Mouse (Mus musculus) kidney, postnatal 0 days (tissue): ENCODE data around the gene Nrxn2. TPM values are rescaled to one million over a fixed set of nuclear protein-coding genes. Genes with fewer than 3 reads are reported as not detected.

ENCODE experiments used
- ATAC-seq: fragments of 200-750 bp; cut with Nextera tagmentation; replicated peaks from 2 replicates; pipeline ENCODE4 v1.8.0; 2017; ENCODE audit warnings: low read depth, moderate number of reproducible peaks, moderate TSS enrichment, moderate library complexity; ENCODE audit not compliant: low FRiP score
- DNase-seq: peaks from one replicate; pipeline ENCODE4 v3.0.0-alpha.2; 2016; ENCODE audit warnings: low spot score
- H3K27ac ChIP-seq: fragments of 300-500 bp; sonication (generic); 2 replicates; pipeline ENCODE4 v1.5.1; 2014; ENCODE audit warnings: mild to moderate bottlenecking
- H3K27me3 ChIP-seq: fragments of 300-500 bp; sonication (generic); 2 replicates; pipeline ENCODE4 v1.6.1; 2014; ENCODE audit warnings: low read length, mixed read lengths; ENCODE audit not compliant: insufficient read depth
- H3K36me3 ChIP-seq: fragments of 300-500 bp; sonication (generic); 2 replicates; pipeline ENCODE4 v1.6.1; 2014; ENCODE audit warnings: low read length, mixed read lengths; ENCODE audit not compliant: insufficient read depth
- H3K4me1 ChIP-seq: fragments of 300-500 bp; sonication (generic); replicated peaks from 2 replicates; pipeline ENCODE4 v1.6.1; 2014; ENCODE audit warnings: antibody characterized with exemption, low read length, mixed read lengths; ENCODE audit not compliant: insufficient read depth
- H3K4me2 ChIP-seq: fragments of 300-500 bp; sonication (generic); 2 replicates; pipeline ENCODE4 v1.6.1; 2014; ENCODE audit warnings: mild to moderate bottlenecking, low read length, moderate library complexity, mixed read lengths
- H3K4me3 ChIP-seq: fragments of 300-500 bp; sonication (generic); replicated peaks from 2 replicates; pipeline ENCODE4 v1.5.1; 2014; ENCODE audit warnings: low read depth, low read length
- H3K9ac ChIP-seq: fragments of 300-500 bp; sonication (generic); 2 replicates; pipeline ENCODE4 v1.6.1; 2014; ENCODE audit warnings: low read depth, low read length
- H3K9me3 ChIP-seq: fragments of 300-500 bp; sonication (generic); replicated peaks from 2 replicates; pipeline ENCODE4 v1.6.1; 2016; ENCODE audit warnings: low read length, inconsistent platforms, mixed read lengths
- CTCF ChIP-seq: IDR thresholded peaks from 2 replicates; pipeline ENCODE4 v1.5.1; 2016; ENCODE audit warnings: antibody characterized with exemption, low read depth, mild to moderate bottlenecking, moderate library complexity
- WGBS: fragments of 180-500 bp; shearing (Covaris S2); extraction: QIAGEN DNeasy Blood & Tissue Kit; methylation state at CpG from one replicate; pipeline ENCODE4 v1.1.7; 2014; 5-methylcytosine and 5-hydroxymethylcytosine counted together
- polyA plus RNA-seq: library from polyadenylated mRNA; unstranded; fragments of >200 nt; fragmentation: Nextera tagmentation; extraction: Ambion mirVana; gene quantifications from 2 replicates; pipeline ENCODE4 v1.2.1, GENCODE M21; 2015

Gene Nrxn2
- polyA plus RNA-seq, 1 experiment from 2014 or later = 5.9 TPM

DNA sequence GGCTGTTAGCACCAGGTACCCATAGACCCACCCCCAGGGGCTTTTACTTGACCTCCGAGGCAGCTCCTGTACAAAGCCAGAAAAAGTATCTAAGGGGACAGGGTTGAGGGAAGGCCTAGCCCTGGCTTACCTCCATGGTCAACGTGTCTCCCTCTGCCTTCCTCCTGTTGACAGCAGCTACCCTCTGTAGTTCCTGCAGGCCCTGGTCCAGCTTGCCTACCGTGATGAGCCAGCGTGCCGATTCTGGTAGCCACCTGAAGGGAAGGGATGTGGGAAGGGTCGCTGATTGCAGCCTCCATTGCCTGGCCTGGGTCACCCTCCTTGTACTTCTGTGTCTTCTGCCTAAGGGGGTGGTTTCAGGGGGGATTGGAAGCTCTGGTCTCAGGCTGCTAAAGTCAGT, 120.0 kb downstream of the Nrxn2 start:
- Histone ChIP-seq H3K4me1 (no peaks in the 10 kb centered on the region), H3K9me3 (no peaks in the 10 kb centered on the region), H3K36me3 (no peaks in the 10 kb centered on the region), H3K27me3 (no peaks in the 10 kb centered on the region), H3K4me3 (no peak overlapping the region), H3K4me2 (no peak overlapping the region), H3K27ac (no peak overlapping the region), H3K9ac (no peak overlapping the region)
- ATAC-seq = no peak
- TF ChIP-seq CTCF = no peak
- no peak for DNase-seq
- 84% methylated on average over 6 of the region's 6 CpGs for WGBS

GRCm38 (mm10) chr19:6539592-6539991, 121.1 kb downstream of the Nrxn2 start:
- 69% methylated on average over 4 of the region's 4 CpGs for WGBS
- no peaks in the 10 kb centered on the region for H3K36me3 ChIP-seq
- DNase-seq (no peak), ATAC-seq (no peak)
- H3K9me3 ChIP-seq = no peaks in the 10 kb centered on the region
- H3K9ac ChIP-seq = no peak overlapping the region
- no peaks in the 10 kb centered on the region for H3K4me1 ChIP-seq
- no peak overlapping the region for H3K4me3 ChIP-seq
- no peak for TF ChIP-seq CTCF
- H3K27ac ChIP-seq = no peak overlapping the region
- H3K4me2 ChIP-seq = no peak overlapping the region
- no peaks in the 10 kb centered on the region for H3K27me3 ChIP-seq

DNA sequence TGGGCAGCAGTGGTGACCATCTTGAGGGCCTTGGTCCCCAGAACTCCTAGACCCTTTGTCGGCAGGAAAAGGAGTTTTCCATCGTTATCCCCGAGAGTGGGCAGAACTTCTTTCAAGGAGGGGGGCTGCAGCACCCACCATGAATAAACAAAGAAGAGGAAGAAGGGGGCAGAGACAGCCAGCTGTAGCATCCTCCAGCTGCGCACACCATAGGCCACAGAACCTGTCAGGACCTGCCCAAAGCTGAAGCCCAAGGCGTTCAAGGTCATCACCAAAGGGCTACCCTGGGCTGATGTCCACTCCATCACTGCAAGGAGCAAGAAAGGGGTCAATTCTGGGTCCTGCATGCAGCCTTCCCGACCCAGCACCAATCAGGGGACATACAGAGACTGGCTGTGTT, 121.7 kb downstream of the Nrxn2 start:
- H3K27ac ChIP-seq = no peak overlapping the region

DNA sequence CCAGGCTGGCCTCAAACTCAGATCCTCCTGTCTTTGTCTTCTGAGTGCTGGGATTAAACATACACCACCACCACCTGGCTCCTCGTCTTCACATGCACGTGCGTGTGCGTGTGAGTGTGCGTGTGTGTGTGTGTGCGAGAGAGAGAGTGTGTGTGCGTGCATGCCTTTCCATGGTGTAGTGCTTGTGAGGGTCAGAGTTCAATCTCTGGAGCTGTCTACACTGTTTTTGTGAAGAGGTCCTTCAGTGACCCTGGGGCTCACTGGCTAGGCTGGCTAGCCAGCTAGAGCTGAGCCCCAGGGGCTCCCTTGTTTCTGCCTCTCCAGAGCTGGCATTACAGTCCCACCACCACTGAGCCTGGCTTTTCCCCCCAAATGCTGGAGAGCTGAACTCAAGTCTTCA, 123.0 kb downstream of the Nrxn2 start:
- WGBS = 83% methylated on average over 7 of the region's 7 CpGs
- no peak for ATAC-seq
- Histone ChIP-seq H3K4me2 (peak overlapping the region; percentile 18; the same call in 1 of the 2 replicates), H3K36me3 (no peaks in the 10 kb centered on the region), H3K4me3 (no peak overlapping the region), H3K27me3 (no peaks in the 10 kb centered on the region), H3K9me3 (no peaks in the 10 kb centered on the region), H3K9ac (no peak overlapping the region), H3K4me1 (no peaks in the 10 kb centered on the region), H3K27ac (no peak overlapping the region)
- TF ChIP-seq CTCF = no peak
- DNase-seq = no peak

More for the DNA sequence above, 121.7 kb downstream of the Nrxn2 start:
- DNase-seq (no peak), ATAC-seq (no peak)
- 0 out of 2 replicates have a peak overlapping the region, but pooled peaks have one; percentile 7 for H3K4me2 ChIP-seq
- H3K9ac ChIP-seq = no peak overlapping the region
- no peaks in the 10 kb centered on the region for H3K36me3 ChIP-seq
- no peaks in the 10 kb centered on the region for H3K9me3 ChIP-seq
- no peaks in the 10 kb centered on the region for H3K4me1 ChIP-seq
- WGBS = 67% methylated on average over 6 of the region's 6 CpGs
- no peaks in the 10 kb centered on the region for H3K27me3 ChIP-seq
- TF ChIP-seq CTCF = no peak
- H3K4me3 ChIP-seq = no peak overlapping the region

GRCm38 (mm10) chr19:6542367-6543034, 124.0 kb downstream of the Nrxn2 start, which contains the start of gene Slc22a12:
Gene Slc22a12, minus strand, starts transcription at chr19:6543032.
- H3K9me3 ChIP-seq = no peaks in the 10 kb centered on the region
- no peaks in the 10 kb centered on the region for H3K4me1 ChIP-seq
- H3K4me3 ChIP-seq = no peak within 1 kb of the TSS
- H3K36me3 ChIP-seq = no peaks in the 10 kb centered on the region
- 65% methylated on average over 16 of the region's 16 CpGs for whole genome bisulfite sequencing
- H3K27me3 ChIP-seq = no peaks in the 10 kb centered on the region
- TF ChIP-seq CTCF = no peak
- ATAC-seq = no peak; the same call in 1 of the 2 replicates
- peak within 1 kb of the TSS; percentile 78 for H3K27ac ChIP-seq
- 0 out of 2 replicates have a peak within 1 kb of the TSS, but pooled peaks have one; percentile 7 for H3K4me2 ChIP-seq
- no peak for DNase-seq
- peak within 1 kb of the TSS; percentile 35; the same call in 1 of the 2 replicates for H3K9ac ChIP-seq

GRCm38 (mm10) chr19:6543035-6543383, 124.5 kb downstream of the Nrxn2 start:
- Histone ChIP-seq H3K9me3 (no peaks in the 10 kb centered on the region), H3K4me3 (no peak overlapping the region), H3K27ac (peak overlapping the region; percentile 78), H3K4me2 (no peak overlapping the region), H3K27me3 (no peaks in the 10 kb centered on the region), H3K4me1 (no peaks in the 10 kb centered on the region), H3K36me3 (no peaks in the 10 kb centered on the region), H3K9ac (no peak overlapping the region; the same call in 1 of the 2 replicates)
- DNase-seq (no peak), ATAC-seq (no peak)
- TF ChIP-seq CTCF = no peak
- 87% methylated on average over 6 of the region's 6 CpGs for WGBS
